Mouse (Mus musculus) bone marrow macrophage, adult 2 months (primary cell): Measurements from ENCODE around the gene Clec2d.

Experiments used
- CTCF ChIP-seq: IDR thresholded peaks from 2 replicates; pipeline ENCODE4 v1.5.1; 2012; ENCODE audit warnings: low read depth, mild to moderate bottlenecking, low read length, moderate library complexity
- POLR2A ChIP-seq: IDR thresholded peaks from 2 replicates; pipeline ENCODE4 v1.6.1; 2012; ENCODE audit warnings: mild to moderate bottlenecking, low read depth, low read length, borderline replicate concordance

DNA sequence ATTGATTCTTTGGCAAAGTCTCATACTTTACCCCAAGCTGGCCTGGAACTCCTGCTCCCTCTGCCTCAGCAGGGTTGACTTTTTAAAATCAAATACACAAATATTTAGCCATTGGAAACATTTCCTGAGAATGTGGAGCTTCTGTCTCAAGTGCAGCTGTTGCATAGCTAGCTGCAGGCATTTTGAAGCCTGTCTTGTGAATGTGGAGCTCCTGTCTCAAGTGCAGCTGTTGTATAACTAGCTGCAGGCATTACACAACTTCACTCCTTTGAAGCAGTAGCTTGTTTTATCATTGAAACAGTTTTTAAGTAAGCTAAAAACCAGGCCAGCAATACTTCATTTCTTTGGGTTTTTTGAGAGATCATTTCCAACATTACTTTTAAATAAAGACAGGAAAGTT lies 1.3 kb downstream of the Clec2d start:
- TF ChIP-seq POLR2A (no peak), CTCF (no peak)
